Comparison of ENCODE assay signal across 23 mouse cellular contexts in genomic region chr3:130104471-130104870, GRCm38 (mm10). TPM values are rescaled to one million over a fixed set of nuclear protein-coding genes. Genes with fewer than 3 reads are reported as not detected.
DNase-seq lines count a peak whose midpoint lies in the region; ATAC-seq and TF ChIP-seq lines count a peak whose summit lies in the region.
"Had no signal": no experiment of that assay in that cellular context is flagged by ENCODE, and none has a peak within 500 bp of the region (broad histone marks: within the 10 kb centered on the region; RNA-seq: fewer than 3 reads in every experiment).

No protein-coding gene starts in this region.

- TF ChIP-seq CTCF in lung, adult 2 months (IDR thresholded peaks at IDR 0.05; ENCODE audit: insufficient read depth, low read length) = no peak
- TF ChIP-seq CTCF in thymus, adult 2 months (IDR thresholded peaks at IDR 0.05; ENCODE audit: borderline replicate concordance, control insufficient read depth, extremely low read depth, insufficient read depth, low read length, poor library complexity) = no peak

- WGBS in kidney, embryonic 14.5 days = 33% methylated on average over 9 of the region's 9 CpGs
- WGBS in lung, embryonic 16.5 days = 32% methylated on average over 9 of the region's 9 CpGs
- WGBS in lung, adult 2 months = 36% methylated on average over 9 of the region's 9 CpGs
- WGBS in limb, embryonic 14.5 days = 25% methylated on average over 9 of the region's 9 CpGs
- WGBS in thymus, adult 2 months = 51% methylated on average over 9 of the region's 9 CpGs

- H3K27ac ChIP-seq in kidney, embryonic 14.5 days (ENCODE audit: low read depth, low read length) = no peak overlapping the region
- no peak overlapping the region for H3K27ac ChIP-seq in lung, embryonic 16.5 days (ENCODE audit: low read length)
- H3K27ac ChIP-seq in limb, embryonic 14.5 days (replicated peaks; ENCODE audit: low read depth, low read length) = 0 out of 2 replicates have a peak overlapping the region, but pooled peaks have one; percentile 6
- no peak overlapping the region for H3K27ac ChIP-seq in thymus, adult 2 months (ENCODE audit: control insufficient read depth, insufficient read depth, low read length)
- H3K27ac ChIP-seq: embryonic facial prominence, embryonic 13.5 days; forebrain, embryonic 12.5 days; gastrocnemius, adult 2 months; intestine, embryonic 15.5 days; layer of hippocampus, adult 2 months; midbrain, embryonic 13.5 days; stomach, postnatal 0 days had no signal

- no peak overlapping the region for H3K4me3 ChIP-seq in kidney, embryonic 14.5 days (ENCODE audit: low read length)
- peak overlapping the region; percentile 21; the same call in 1 of the 2 replicates for H3K4me3 ChIP-seq in lung, embryonic 16.5 days (ENCODE audit: low read length)
- no peak overlapping the region for H3K4me3 ChIP-seq in lung, adult 2 months (replicated peaks; ENCODE audit: extremely low read depth, low read depth, low read length)
- 0 out of 2 replicates have a peak overlapping the region, but pooled peaks have one; percentile 6 for H3K4me3 ChIP-seq in limb, embryonic 14.5 days (replicated peaks; ENCODE audit: low read length)
- no peak overlapping the region for H3K4me3 ChIP-seq in thymus, adult 2 months (ENCODE audit: control insufficient read depth, insufficient read depth, low read length)
- H3K4me3 ChIP-seq: embryonic facial prominence, embryonic 13.5 days; erythroblast, embryonic 14.5 days; forebrain, embryonic 12.5 days; gastrocnemius, adult 2 months; intestine, embryonic 15.5 days; layer of hippocampus, adult 2 months; megakaryocyte, embryonic 14.5 days; midbrain, embryonic 13.5 days had no signal

- peak overlapping the region; percentile 21; the same call in 1 of the 2 replicates for H3K4me2 ChIP-seq in kidney, embryonic 14.5 days (replicated peaks; ENCODE audit: low read depth, low read length)
- H3K4me2 ChIP-seq in lung, embryonic 16.5 days (ENCODE audit: low read depth, low read length) = peak overlapping the region; percentile 44
- H3K4me2 ChIP-seq in limb, embryonic 14.5 days (replicated peaks; ENCODE audit: low read depth, low read length, severe bottlenecking) = peak overlapping the region; percentile 10
- H3K4me2 ChIP-seq: embryonic facial prominence, embryonic 13.5 days; forebrain, embryonic 12.5 days; intestine, embryonic 15.5 days; midbrain, embryonic 13.5 days had no signal

- no peaks in the 10 kb centered on the region for H3K27me3 ChIP-seq in kidney, embryonic 14.5 days (ENCODE audit: control insufficient read depth, insufficient read depth, low read length)
- H3K27me3 ChIP-seq in lung, embryonic 16.5 days (ENCODE audit: control insufficient read depth, insufficient read depth, low read depth, low read length) = no peaks in the 10 kb centered on the region
- no peaks in the 10 kb centered on the region for H3K27me3 ChIP-seq in limb, embryonic 14.5 days (ENCODE audit: control insufficient read depth, insufficient read depth, low read length)
- H3K27me3 ChIP-seq in thymus, adult 2 months (ENCODE audit: control insufficient read depth, insufficient read depth, low read length) = no peaks in the 10 kb centered on the region
- H3K27me3 ChIP-seq: embryonic facial prominence, embryonic 13.5 days; forebrain, embryonic 12.5 days; intestine, embryonic 15.5 days; megakaryocyte, embryonic 14.5 days; midbrain, embryonic 13.5 days had no signal

- no peak overlapping the region for H3K9ac ChIP-seq in kidney, embryonic 14.5 days (ENCODE audit: low read depth, low read length)
- no peak overlapping the region for H3K9ac ChIP-seq in lung, embryonic 16.5 days (ENCODE audit: low read length)
- H3K9ac ChIP-seq in limb, embryonic 14.5 days (ENCODE audit: low read depth, low read length, severe bottlenecking) = no peak overlapping the region
- H3K9ac ChIP-seq: embryonic facial prominence, embryonic 13.5 days; forebrain, embryonic 12.5 days; intestine, embryonic 15.5 days; midbrain, embryonic 13.5 days had no signal

- no peak for TF ChIP-seq POLR2A in lung, adult 2 months (IDR thresholded peaks at IDR 0.05; ENCODE audit: borderline replicate concordance, extremely low read depth, low read depth, low read length)
- TF ChIP-seq POLR2A in limb, embryonic 14.5 days (IDR thresholded peaks at IDR 0.05; ENCODE audit: borderline replicate concordance, extremely low read depth, insufficient read depth, insufficient read length) = no peak
- no peak for TF ChIP-seq POLR2A in thymus, adult 2 months (IDR thresholded peaks at IDR 0.05; ENCODE audit: control insufficient read depth, extremely low read depth, insufficient read depth, low read length, poor library complexity)

- no peaks in the 10 kb centered on the region for H3K4me1 ChIP-seq in kidney, embryonic 14.5 days (ENCODE audit: control insufficient read depth, insufficient read depth, low read length)
- no peaks in the 10 kb centered on the region for H3K4me1 ChIP-seq in lung, embryonic 16.5 days (replicated peaks; ENCODE audit: control insufficient read depth, insufficient read depth, low read length)
- no peaks in the 10 kb centered on the region for H3K4me1 ChIP-seq in lung, adult 2 months (ENCODE audit: control insufficient read depth, insufficient read depth, low read length)
- peaks cover 5% of the 10 kb centered on the region; the same call in 1 of the 2 replicates for H3K4me1 ChIP-seq in limb, embryonic 14.5 days (ENCODE audit: control insufficient read depth, insufficient read depth, low read length)
- no peaks in the 10 kb centered on the region for H3K4me1 ChIP-seq in thymus, adult 2 months (replicated peaks; ENCODE audit: control insufficient read depth, insufficient read depth, low read length)
- H3K4me1 ChIP-seq: embryonic facial prominence, embryonic 13.5 days; forebrain, embryonic 12.5 days; intestine, embryonic 15.5 days; megakaryocyte, embryonic 14.5 days; midbrain, embryonic 13.5 days had no signal

- H3K9me3 ChIP-seq in kidney, embryonic 14.5 days (ENCODE audit: control insufficient read depth, low read length) = no peaks in the 10 kb centered on the region
- no peaks in the 10 kb centered on the region for H3K9me3 ChIP-seq in lung, embryonic 16.5 days (ENCODE audit: control insufficient read depth, low read length)
- H3K9me3 ChIP-seq in limb, embryonic 14.5 days (ENCODE audit: control insufficient read depth, low read length) = no peaks in the 10 kb centered on the region
- H3K9me3 ChIP-seq: embryonic facial prominence, embryonic 13.5 days; forebrain, embryonic 12.5 days; intestine, embryonic 15.5 days; midbrain, embryonic 13.5 days had no signal

- ATAC-seq in kidney, embryonic 14.5 days (ENCODE audit: low FRiP score, low TSS enrichment) = no peak
- ATAC-seq in lung, embryonic 16.5 days (ENCODE audit: low read depth) = 0 out of 2 replicates have a peak, but pooled peaks have one; percentile 47
- 0 out of 2 replicates have a peak, but pooled peaks have one; percentile 19 for ATAC-seq in limb, embryonic 14.5 days (ENCODE audit: low FRiP score, low read depth)
- ATAC-seq: hindbrain, embryonic 16.5 days; intestine, embryonic 15.5 days; midbrain, embryonic 13.5 days had no signal

- H3K36me3 ChIP-seq in kidney, embryonic 14.5 days (ENCODE audit: control insufficient read depth, insufficient read depth, low read length) = no peaks in the 10 kb centered on the region
- H3K36me3 ChIP-seq in lung, embryonic 16.5 days (ENCODE audit: control insufficient read depth, insufficient read depth, low read length) = no peaks in the 10 kb centered on the region
- H3K36me3 ChIP-seq in limb, embryonic 14.5 days (ENCODE audit: control insufficient read depth, insufficient read depth, low read length) = no peaks in the 10 kb centered on the region
- no peaks in the 10 kb centered on the region for H3K36me3 ChIP-seq in thymus, adult 2 months (ENCODE audit: control insufficient read depth, insufficient read depth, low read length)
- H3K36me3 ChIP-seq: embryonic facial prominence, embryonic 13.5 days; forebrain, embryonic 12.5 days; intestine, embryonic 15.5 days; midbrain, embryonic 13.5 days had no signal

- DNase-seq in kidney, adult 18-20 months = no peak
- DNase-seq in lung, adult 2 months = no peak
- no peak for DNase-seq in limb, embryonic 14.5 days (ENCODE audit: low spot score)
- no peak for DNase-seq in thymus, adult 2 months
- DNase-seq in gastrocnemius, postnatal 10 days = no peak
- DNase-seq: cerebellum, adult 18-20 months; cerebellum, postnatal 14 days; gastrocnemius, adult 2 months; kidney, postnatal 10 days; right cerebral cortex, postnatal 14 days had no signal

RNA-seq across cellular contexts. Expression of gene Col25a1, which starts 26.8 kb away (rescaled TPM):
- 4.8 and 5.4 TPM in 2 replicates for polyA plus RNA-seq in kidney, embryonic 14.5 days (2014; fragmentation: Nextera tagmentation; extraction: Ambion mirVana)
- polyA plus RNA-seq in lung, embryonic 16.5 days (2015; fragmentation: Nextera tagmentation; extraction: Ambion mirVana) = 17.6 and 20.3 TPM in 2 replicates
- 0.07 TPM in 2 replicates for polyA plus RNA-seq in lung, adult 2 months (2012; rRNA removed)
- 15.3 and 19.3 TPM in 2 replicates for polyA plus RNA-seq in limb, embryonic 14.5 days (2012; rRNA removed)
- polyA plus RNA-seq in limb, embryonic 14.5 days (2014; fragmentation: Nextera tagmentation; extraction: Ambion mirVana) = 13.8 and 14.2 TPM in 2 replicates
- polyA plus RNA-seq in thymus, adult 2 months (2012; rRNA removed) = not detected in 2 replicates
- total RNA-seq in gastrocnemius, postnatal 10 days (2021) = 1 to 10 TPM; 1.0 to 2.1 TPM
- total RNA-seq: monocyte, adult 5-6 weeks; neutrophil, adult 5-6 weeks had no signal

RNA-seq across cellular contexts. Expression of gene Sec24b, which starts 43.1 kb away (rescaled TPM):
- 26.2 and 40.4 TPM in 2 replicates for polyA plus RNA-seq in kidney, embryonic 14.5 days (2014; fragmentation: Nextera tagmentation; extraction: Ambion mirVana)
- 31.1 and 35.6 TPM in 2 replicates for polyA plus RNA-seq in lung, embryonic 16.5 days (2015; fragmentation: Nextera tagmentation; extraction: Ambion mirVana)
- polyA plus RNA-seq in lung, adult 2 months (2012; rRNA removed) = 63.4 and 72.6 TPM in 2 replicates
- polyA plus RNA-seq in limb, embryonic 14.5 days (2012; rRNA removed) = 84.0 and 105 TPM in 2 replicates
- 41.5 TPM in 2 replicates for polyA plus RNA-seq in limb, embryonic 14.5 days (2014; fragmentation: Nextera tagmentation; extraction: Ambion mirVana)
- polyA plus RNA-seq in thymus, adult 2 months (2012; rRNA removed) = 149 and 171 TPM in 2 replicates
- 10 to 100 TPM; 21.4 to 33.1 TPM for total RNA-seq in gastrocnemius, postnatal 10 days (2021)

Comparison
In these comparisons a context has a peak if more than half of its experiments do, and no peak if none do; other contexts are left out.
1. H3K4me3 ChIP-seq: peak in lung, embryonic 16.5 days (single experiment) and limb, embryonic 14.5 days (single experiment); none in kidney, embryonic 14.5 days (single experiment), lung, adult 2 months (single experiment) and thymus, adult 2 months (single experiment).
2. Peak in every context shown above with its lines, with median percentiles within 50 percentile points of each other: H3K4me2 ChIP-seq.